Mouse (Mus musculus) midbrain, embryonic 15.5 days (tissue): Measurements from ENCODE around the gene Cd24a. TPM values are rescaled to one million over a fixed set of nuclear protein-coding genes. Genes with fewer than 3 reads are reported as not detected.

Experiments used
- ATAC-seq: fragments of 200-750 bp; cut with Nextera tagmentation; replicated peaks from 2 replicates; pipeline ENCODE4 v1.8.0; 2017; ENCODE audit warnings: moderate TSS enrichment
- H3K27ac ChIP-seq: fragments of 300-500 bp; sonication (generic); 2 replicates; pipeline ENCODE4 v1.5.1; 2015; ENCODE audit warnings: mild to moderate bottlenecking, inconsistent platforms
- H3K27me3 ChIP-seq: fragments of 300-500 bp; sonication (generic); replicated peaks from 2 replicates; pipeline ENCODE4 v1.6.1; 2015; ENCODE audit warnings: inconsistent platforms
- H3K36me3 ChIP-seq: fragments of 300-500 bp; sonication (generic); replicated peaks from 2 replicates; pipeline ENCODE4 v1.6.1; 2015; ENCODE audit warnings: inconsistent platforms
- H3K4me1 ChIP-seq: fragments of 300-500 bp; sonication (generic); 2 replicates; pipeline ENCODE4 v1.6.1; 2015; ENCODE audit warnings: inconsistent platforms
- H3K4me2 ChIP-seq: fragments of 300-500 bp; sonication (generic); 2 replicates; pipeline ENCODE4 v1.6.1; 2015; ENCODE audit warnings: inconsistent platforms, mild to moderate bottlenecking, moderate library complexity
- H3K4me3 ChIP-seq: fragments of 300-500 bp; sonication (generic); 2 replicates; pipeline ENCODE4 v1.5.1; 2015; ENCODE audit warnings: mild to moderate bottlenecking, inconsistent platforms
- H3K9ac ChIP-seq: fragments of 300-500 bp; sonication (generic); 2 replicates; pipeline ENCODE4 v1.6.1; 2015; ENCODE audit warnings: mild to moderate bottlenecking, inconsistent platforms
- H3K9me3 ChIP-seq: fragments of 300-500 bp; sonication (generic); 2 replicates; pipeline ENCODE4 v1.6.1; 2016; ENCODE audit warnings: inconsistent platforms
- WGBS: fragments of 180-500 bp; shearing (Covaris S2); methylation state at CpG from one replicate; pipeline ENCODE4 v1.1.7; 2015; ENCODE audit warnings: mixed read lengths; 5-methylcytosine and 5-hydroxymethylcytosine counted together
- polyA plus RNA-seq: library from polyadenylated mRNA; unstranded; fragments of >200 nt; fragmentation: Nextera tagmentation; extraction: Ambion mirVana; gene quantifications from 2 replicates; pipeline ENCODE4 v1.2.1, GENCODE M21; 2015

The Cd24a gene
- polyA plus RNA-seq: 787 and 795 TPM in 2 replicates

- Histone ChIP-seq H3K36me3 (peaks cover 8% of the 10 kb centered on the region), H3K9ac (peak within 1 kb of the TSS; percentile 99), H3K4me3 (peak within 1 kb of the TSS; percentile 63), H3K4me2 (peak within 1 kb of the TSS; percentile 87), H3K4me1 (peaks cover 23% of the 10 kb centered on the region), H3K9me3 (no peaks in the 10 kb centered on the region), H3K27ac (peak within 1 kb of the TSS; percentile 97), H3K27me3 (no peaks in the 10 kb centered on the region; the same call in 1 of the 2 replicates)
- under 1% methylated on average over 6 of the region's 6 CpGs for WGBS
- ATAC-seq: no peak
Observed at GRCm38 (mm10) chr10:43577997-43578331, at the start of gene Cd24a. TSS of gene Cd24a (plus strand) at chr10:43578284.

GRCm38 (mm10) chr10:43534382-43534781, 43.7 kb upstream of the Cd24a start:
- Histone ChIP-seq H3K36me3 (peaks cover 19% of the 10 kb centered on the region; the same call in 1 of the 2 replicates), H3K9me3 (no peaks in the 10 kb centered on the region), H3K4me2 (no peak overlapping the region), H3K9ac (no peak overlapping the region), H3K27ac (no peak overlapping the region), H3K4me1 (peaks cover 7% of the 10 kb centered on the region), H3K4me3 (no peak overlapping the region), H3K27me3 (no peaks in the 10 kb centered on the region)
- WGBS: 67% methylated on average over 1 of the region's 1 CpGs
- ATAC-seq: no peak

DNA sequence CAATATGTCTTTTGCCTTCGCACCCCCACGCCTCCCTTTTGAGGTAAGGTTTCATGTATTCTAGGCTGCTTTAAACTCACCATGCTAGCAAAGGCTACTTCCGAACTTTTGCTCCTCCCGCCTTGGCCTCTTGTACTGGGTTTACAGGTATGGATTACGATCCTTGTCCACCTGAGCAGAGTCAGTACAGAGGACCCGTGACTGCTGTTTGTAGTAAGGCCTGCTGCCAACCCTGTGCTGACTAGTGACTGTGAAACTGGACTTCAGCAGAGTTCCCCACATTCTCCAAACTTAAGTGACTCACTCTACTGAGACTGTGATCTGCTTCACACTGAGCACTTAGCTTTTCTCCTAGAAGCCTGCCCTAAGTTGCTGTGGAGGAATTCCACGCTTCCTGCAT, 40.4 kb upstream of the Cd24a start:
- Histone ChIP-seq H3K9me3 (no peaks in the 10 kb centered on the region), H3K4me3 (no peak overlapping the region), H3K27me3 (no peaks in the 10 kb centered on the region), H3K27ac (no peak overlapping the region), H3K4me2 (no peak overlapping the region), H3K4me1 (peaks cover 17% of the 10 kb centered on the region), H3K36me3 (0 out of 2 replicates have a peak, but pooled peaks cover 5% of the 10 kb centered on the region), H3K9ac (no peak overlapping the region)
- WGBS: 98% methylated on average over 7 of the region's 7 CpGs
- no peak for ATAC-seq

DNA sequence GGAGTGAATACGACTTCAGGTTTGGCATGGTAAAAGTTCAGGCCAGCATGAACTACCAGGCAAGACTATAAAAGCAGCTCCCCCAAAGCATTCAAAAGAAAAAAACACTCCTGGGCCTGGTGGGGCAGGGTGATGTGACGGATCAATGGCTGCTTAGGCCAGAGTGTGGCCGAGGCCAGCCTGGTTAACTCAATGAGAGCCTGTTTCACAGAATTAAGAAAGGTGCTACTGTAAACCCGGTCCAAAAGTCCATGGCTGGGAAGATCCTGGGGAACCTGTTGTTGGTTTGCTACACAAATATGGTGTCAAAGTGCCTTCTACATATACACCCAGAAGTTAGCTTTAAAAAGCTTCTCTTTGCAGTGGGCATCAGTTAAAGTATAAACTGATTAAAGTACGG, 39.3 kb upstream of the Cd24a start:
- H3K4me2 ChIP-seq: no peak overlapping the region
- H3K27ac ChIP-seq: no peak overlapping the region
- no peak overlapping the region for H3K4me3 ChIP-seq
- WGBS: 90% methylated on average over 5 of the region's 5 CpGs
- H3K9ac ChIP-seq: no peak overlapping the region
- H3K9me3 ChIP-seq: no peaks in the 10 kb centered on the region
- no peaks in the 10 kb centered on the region for H3K36me3 ChIP-seq
- H3K27me3 ChIP-seq: no peaks in the 10 kb centered on the region
- ATAC-seq: no peak
- peaks cover 17% of the 10 kb centered on the region for H3K4me1 ChIP-seq

GRCm38 (mm10) chr10:43539746-43540310, 38.3 kb upstream of the Cd24a start:
- H3K9me3 ChIP-seq: no peaks in the 10 kb centered on the region
- H3K27ac ChIP-seq: no peak overlapping the region
- peak overlapping the region; percentile 85 for H3K9ac ChIP-seq
- H3K4me1 ChIP-seq: peaks cover 17% of the 10 kb centered on the region
- no peaks in the 10 kb centered on the region for H3K36me3 ChIP-seq
- H3K4me2 ChIP-seq: peak overlapping the region; percentile 56
- H3K4me3 ChIP-seq: peak overlapping the region; percentile 65
- ATAC-seq: no peak
- H3K27me3 ChIP-seq: no peaks in the 10 kb centered on the region
- 24% methylated on average over 12 of the region's 12 CpGs for WGBS

DNA sequence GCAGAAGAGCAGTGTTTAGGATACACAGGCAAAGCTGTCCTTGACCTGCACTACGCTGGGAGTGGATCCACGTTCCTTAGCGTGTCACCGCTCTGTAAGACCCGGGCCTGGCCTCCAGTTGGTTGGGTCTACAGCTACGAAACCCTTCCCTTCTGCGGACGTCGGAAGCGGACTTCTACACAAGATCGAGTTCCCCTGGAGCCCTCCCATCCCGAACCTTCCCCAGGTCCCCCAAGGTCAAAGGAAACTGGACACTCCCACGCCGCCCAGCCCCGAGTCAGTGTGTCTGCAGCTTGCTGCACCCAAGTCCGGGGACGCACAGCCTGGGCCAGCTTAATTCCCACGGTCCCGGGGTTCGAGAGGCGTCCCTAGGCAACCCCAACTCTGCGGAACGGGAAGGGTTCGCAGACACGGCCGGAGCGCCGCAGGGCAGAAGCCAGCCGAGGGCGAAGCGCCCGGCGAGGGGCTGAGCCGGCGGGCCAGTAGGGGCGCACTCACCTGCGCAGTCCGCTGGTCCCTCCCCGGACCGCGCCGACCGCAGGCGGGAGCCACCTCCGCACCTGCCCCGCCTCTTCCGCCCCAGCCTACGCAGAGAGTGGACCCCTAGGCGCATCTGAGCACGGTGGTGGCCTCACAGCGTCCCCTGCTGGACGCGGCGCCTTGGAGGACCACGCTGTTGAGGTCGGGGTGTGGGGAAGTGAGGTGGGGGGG, 37.5 kb upstream of the Cd24a start, which contains the start of gene 1700021F05Rik:
TSS of gene 1700021F05Rik (minus strand) at position 553 of the 711 bp plus-strand sequence.
- H3K4me3 ChIP-seq: peak within 1 kb of the TSS; percentile 65
- H3K4me1 ChIP-seq: peaks cover 17% of the 10 kb centered on the region
- H3K36me3 ChIP-seq: no peaks in the 10 kb centered on the region
- ATAC-seq: peak; percentile 99
- H3K27ac ChIP-seq: peak within 1 kb of the TSS; percentile 66
- peak within 1 kb of the TSS; percentile 56 for H3K4me2 ChIP-seq
- peak within 1 kb of the TSS; percentile 85 for H3K9ac ChIP-seq
- no peaks in the 10 kb centered on the region for H3K9me3 ChIP-seq
- H3K27me3 ChIP-seq: no peaks in the 10 kb centered on the region
- under 1% methylated on average over 52 of the region's 56 CpGs for WGBS

- WGBS: 44% methylated on average over 8 of the region's 8 CpGs
Observed at GRCm38 (mm10) chr10:43541153-43541544, 36.9 kb upstream of the Cd24a start.

DNA sequence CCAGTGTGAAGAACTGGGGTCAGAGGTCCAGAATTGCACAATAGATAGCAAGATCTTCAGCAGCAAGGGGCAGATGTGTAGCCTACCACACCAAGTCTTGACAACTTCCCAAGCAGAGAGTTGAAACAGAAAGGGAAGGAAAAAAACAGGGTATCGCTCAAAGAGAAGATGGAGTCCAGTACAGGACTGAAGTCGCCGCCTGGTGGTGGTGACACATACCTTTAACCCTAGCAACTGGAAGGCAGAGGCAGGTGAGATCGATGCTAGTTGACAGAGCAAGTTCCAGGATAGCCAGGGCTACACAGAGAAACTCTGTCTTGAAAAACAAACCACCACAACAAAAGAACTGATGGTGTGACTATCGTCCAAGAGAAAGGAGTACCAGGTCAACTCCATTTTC, 28.7 kb upstream of the Cd24a start:
- Histone ChIP-seq H3K4me2 (no peak overlapping the region), H3K27ac (no peak overlapping the region), H3K4me3 (no peak overlapping the region), H3K4me1 (no peaks in the 10 kb centered on the region), H3K9me3 (no peaks in the 10 kb centered on the region), H3K27me3 (no peaks in the 10 kb centered on the region), H3K36me3 (no peaks in the 10 kb centered on the region), H3K9ac (no peak overlapping the region)
- 59% methylated on average over 5 of the region's 5 CpGs for WGBS
- no peak for ATAC-seq

More at GRCm38 (mm10) chr10:43541153-43541544, 36.9 kb upstream of the Cd24a start:
- Histone ChIP-seq H3K4me3 (peak overlapping the region; percentile 65), H3K36me3 (no peaks in the 10 kb centered on the region), H3K27me3 (no peaks in the 10 kb centered on the region), H3K4me1 (peaks cover 17% of the 10 kb centered on the region), H3K9ac (no peak overlapping the region), H3K4me2 (peak overlapping the region; percentile 56), H3K27ac (no peak overlapping the region), H3K9me3 (no peaks in the 10 kb centered on the region)
- ATAC-seq: peak; percentile 32; the same call in 1 of the 2 replicates

DNA sequence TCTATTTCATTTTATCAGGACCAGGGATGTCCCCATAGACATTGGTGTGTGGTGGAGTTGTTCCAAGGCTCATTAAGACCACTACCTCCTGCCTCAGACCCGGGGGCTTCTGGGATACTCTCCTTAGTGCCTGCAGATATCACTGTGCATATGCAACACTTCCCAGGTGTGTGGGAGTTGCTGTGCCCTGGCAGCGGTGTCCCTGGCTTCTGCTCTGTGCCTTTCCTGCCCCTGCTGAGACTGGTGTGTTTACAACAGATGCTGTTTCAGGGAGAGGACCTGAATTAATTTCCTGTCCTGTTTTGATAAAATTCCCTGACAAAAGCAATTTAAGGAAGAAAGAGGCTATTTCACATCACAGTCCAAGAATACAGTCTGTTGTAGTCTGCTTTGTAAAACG, 27.2 kb upstream of the Cd24a start:
- Histone ChIP-seq H3K27ac (0 out of 2 replicates have a peak overlapping the region, but pooled peaks have one; percentile 8), H3K27me3 (no peaks in the 10 kb centered on the region), H3K9me3 (no peaks in the 10 kb centered on the region), H3K9ac (no peak overlapping the region), H3K36me3 (no peaks in the 10 kb centered on the region), H3K4me1 (no peaks in the 10 kb centered on the region), H3K4me3 (no peak overlapping the region), H3K4me2 (no peak overlapping the region)
- no peak for ATAC-seq
- WGBS: 35% methylated on average over 3 of the region's 3 CpGs

- 30% methylated on average over 3 of the region's 3 CpGs for WGBS
Observed at GRCm38 (mm10) chr10:43551388-43551787, 26.7 kb upstream of the Cd24a start.

GRCm38 (mm10) chr10:43557630-43558165, 20.4 kb upstream of the Cd24a start:
- ATAC-seq: no peak

More at GRCm38 (mm10) chr10:43551388-43551787, 26.7 kb upstream of the Cd24a start:
- H3K4me2 ChIP-seq: no peak overlapping the region
- H3K4me1 ChIP-seq: no peaks in the 10 kb centered on the region
- ATAC-seq: peak; percentile 48; the same call in 1 of the 2 replicates
- no peaks in the 10 kb centered on the region for H3K36me3 ChIP-seq
- H3K27ac ChIP-seq: 0 out of 2 replicates have a peak overlapping the region, but pooled peaks have one; percentile 8
- H3K9ac ChIP-seq: no peak overlapping the region
- no peaks in the 10 kb centered on the region for H3K27me3 ChIP-seq
- no peak overlapping the region for H3K4me3 ChIP-seq
- H3K9me3 ChIP-seq: no peaks in the 10 kb centered on the region

DNA sequence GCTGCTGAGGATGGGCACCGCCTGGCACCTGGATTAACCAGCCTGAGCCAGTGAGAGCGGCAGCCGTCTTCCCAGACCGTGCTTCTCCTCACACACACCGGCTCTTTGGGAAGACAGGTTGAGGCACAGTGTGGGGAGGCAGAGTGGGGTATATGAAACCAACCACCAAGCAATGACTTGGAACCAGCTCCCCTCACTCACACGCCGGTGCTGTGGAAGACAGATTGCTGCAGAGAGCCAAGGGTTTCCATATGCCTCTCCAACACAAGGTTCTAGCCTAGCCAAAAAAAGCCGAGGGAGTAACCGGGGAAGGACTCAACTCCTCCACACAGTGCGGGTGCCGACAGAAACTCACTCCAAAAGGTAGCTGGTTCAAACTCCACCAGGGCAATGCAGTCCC, 18.8 kb upstream of the Cd24a start:
- Histone ChIP-seq H3K9ac (no peak overlapping the region), H3K4me1 (no peaks in the 10 kb centered on the region), H3K27ac (no peak overlapping the region), H3K4me3 (no peak overlapping the region), H3K9me3 (no peaks in the 10 kb centered on the region), H3K36me3 (no peaks in the 10 kb centered on the region), H3K4me2 (no peak overlapping the region), H3K27me3 (no peaks in the 10 kb centered on the region)
- no peak for ATAC-seq
- WGBS: 84% methylated on average over 11 of the region's 11 CpGs

More at GRCm38 (mm10) chr10:43557630-43558165, 20.4 kb upstream of the Cd24a start:
- H3K9me3 ChIP-seq: no peaks in the 10 kb centered on the region
- 86% methylated on average over 5 of the region's 5 CpGs for WGBS
- no peak overlapping the region for H3K4me2 ChIP-seq
- H3K9ac ChIP-seq: no peak overlapping the region
- no peak overlapping the region for H3K27ac ChIP-seq
- H3K27me3 ChIP-seq: no peaks in the 10 kb centered on the region
- H3K36me3 ChIP-seq: no peaks in the 10 kb centered on the region
- no peaks in the 10 kb centered on the region for H3K4me1 ChIP-seq
- no peak overlapping the region for H3K4me3 ChIP-seq
